Mouse (Mus musculus) ES-Bruce4 (cell line): ENCODE data around the gene Stk26. TPM values are rescaled to one million over a fixed set of nuclear protein-coding genes. Genes with fewer than 3 reads are reported as not detected.

Experiments used
- H3K27ac ChIP-seq: 2 replicates; pipeline ENCODE4 v1.5.1; 2012; ENCODE audit warnings: low read length, inconsistent platforms; ENCODE audit not compliant: insufficient read depth
- H3K27me3 ChIP-seq: 2 replicates; pipeline ENCODE4 v1.6.1; 2012; ENCODE audit warnings: mild to moderate bottlenecking, low read length, inconsistent platforms; ENCODE audit not compliant: control insufficient read depth, poor library complexity, insufficient read depth, severe bottlenecking
- H3K36me3 ChIP-seq: 2 replicates; pipeline ENCODE4 v1.6.1; 2012; ENCODE audit warnings: inconsistent platforms, mild to moderate bottlenecking, low read length, moderate library complexity; ENCODE audit not compliant: control insufficient read depth, poor library complexity, insufficient read depth, severe bottlenecking
- H3K4me1 ChIP-seq: one replicate; pipeline ENCODE4 v1.8.1; 2011; ENCODE audit warnings: low read length; ENCODE audit not compliant: control insufficient read depth, insufficient read depth
- H3K4me3 ChIP-seq: 2 replicates; pipeline ENCODE4 v1.5.1; 2011; ENCODE audit warnings: low read depth, mild to moderate bottlenecking, low read length
- H3K9ac ChIP-seq: 2 replicates; pipeline ENCODE4 v1.6.1; 2012; ENCODE audit warnings: low read depth, mild to moderate bottlenecking, inconsistent platforms; ENCODE audit not compliant: poor library complexity, severe bottlenecking
- H3K9me3 ChIP-seq: replicated peaks from 2 replicates; pipeline ENCODE4 v1.6.1; 2012; ENCODE audit warnings: mild to moderate bottlenecking, low read length, inconsistent platforms; ENCODE audit not compliant: control insufficient read depth, poor library complexity, insufficient read depth, severe bottlenecking
- CTCF ChIP-seq: IDR thresholded peaks from one replicate; pipeline ENCODE4 v1.8.1; 2011; ENCODE audit warnings: low read depth, low read length
- EP300 ChIP-seq: IDR thresholded peaks from 2 replicates; pipeline ENCODE4 v1.6.1; 2011; ENCODE audit warnings: low read depth, low read length; ENCODE audit not compliant: insufficient read depth
- POLR2A ChIP-seq: IDR thresholded peaks from one replicate; pipeline ENCODE4 v1.8.1; 2011; ENCODE audit warnings: low read length; ENCODE audit not compliant: insufficient read depth
- polyA plus RNA-seq: library from polyadenylated mRNA; stranded (reverse); fragments of >200 nt; gene quantifications from 2 replicates; pipeline ENCODE4 v1.2.4, GENCODE M21; 2011; ENCODE audit warnings: low read depth; ENCODE audit not compliant: missing spikeins, insufficient read depth, insufficient read length

Gene Stk26
- polyA plus RNA-seq, 1 experiment, result 21.2 TPM

- no peak overlapping the region for H3K4me3 ChIP-seq
- H3K9me3 ChIP-seq, result no peaks in the 10 kb centered on the region
- H3K9ac ChIP-seq, result no peak overlapping the region
- no peaks in the 10 kb centered on the region for H3K27me3 ChIP-seq
- no peaks in the 10 kb centered on the region for H3K36me3 ChIP-seq
- no peaks in the 10 kb centered on the region for H3K4me1 ChIP-seq
- TF ChIP-seq CTCF (no peak), EP300 (no peak)
- H3K27ac ChIP-seq, result no peak overlapping the region
Measured at GRCm38 (mm10) chrX:50917389-50917788, 76.5 kb downstream of the Stk26 start.

DNA sequence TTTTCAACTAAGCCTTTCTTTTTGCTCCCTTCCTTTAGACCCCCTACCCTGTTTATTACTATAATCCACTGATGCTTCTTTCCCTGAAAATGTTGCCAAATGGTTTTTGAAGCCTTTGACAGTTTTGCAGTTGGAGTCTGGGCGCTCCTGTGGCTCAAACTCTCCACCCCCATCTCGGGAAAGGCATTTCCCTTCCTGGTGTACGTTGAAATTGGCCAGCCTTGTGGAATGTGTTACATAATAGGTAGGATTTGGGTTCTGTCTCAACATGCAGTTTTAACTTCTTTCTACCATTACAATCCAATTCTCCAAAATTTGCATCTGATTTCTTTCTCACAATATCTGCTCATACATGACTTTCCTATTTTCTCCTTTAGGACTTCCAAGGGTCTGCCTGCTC, 77.9 kb downstream of the Stk26 start:
- no peaks in the 10 kb centered on the region for H3K36me3 ChIP-seq
- H3K9me3 ChIP-seq, result no peaks in the 10 kb centered on the region
- H3K4me3 ChIP-seq, result no peak overlapping the region
- H3K27ac ChIP-seq, result no peak overlapping the region
- no peaks in the 10 kb centered on the region for H3K27me3 ChIP-seq
- no peak overlapping the region for H3K9ac ChIP-seq
- H3K4me1 ChIP-seq, result no peaks in the 10 kb centered on the region
- TF ChIP-seq EP300 (no peak), CTCF (no peak), POLR2A (no peak)

DNA sequence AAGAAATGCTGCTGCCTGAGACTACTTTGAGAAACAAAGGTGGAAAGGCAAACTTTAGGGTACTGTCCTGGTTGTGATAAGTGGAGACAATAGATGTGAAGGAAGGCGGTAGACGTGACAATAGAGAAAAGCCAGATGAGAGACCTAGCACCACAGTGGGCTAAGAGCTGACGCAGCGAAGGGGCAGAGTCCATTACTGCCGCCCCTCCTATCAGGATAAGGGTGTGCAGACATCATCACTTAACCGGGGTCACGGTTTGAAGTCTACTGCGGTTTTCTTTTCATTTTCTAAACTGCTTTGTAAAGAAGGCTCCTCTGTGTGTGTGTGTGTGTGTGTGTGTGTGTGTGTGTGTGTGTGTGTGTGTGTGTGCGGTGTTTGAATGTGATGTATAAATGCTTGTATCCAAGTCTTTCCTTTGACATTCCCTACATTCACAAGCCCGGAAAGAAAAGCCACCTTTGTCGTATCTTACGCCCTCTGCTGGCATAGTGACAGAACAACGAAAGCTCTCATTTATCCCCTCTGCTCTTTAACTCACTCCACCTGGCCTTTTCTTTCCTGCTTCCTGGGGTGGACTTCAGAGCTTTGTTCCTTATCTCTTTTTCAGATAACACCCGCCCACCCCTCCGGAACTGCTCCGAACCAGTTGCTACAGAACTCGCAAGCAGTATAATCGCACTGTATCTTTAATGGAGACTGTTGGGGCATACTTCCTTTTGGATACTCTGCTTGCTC, 84.0 kb downstream of the Stk26 start:
- H3K36me3 ChIP-seq, result no peaks in the 10 kb centered on the region
- H3K9me3 ChIP-seq, result no peaks in the 10 kb centered on the region
- no peaks in the 10 kb centered on the region for H3K27me3 ChIP-seq
- no peak overlapping the region for H3K27ac ChIP-seq
- H3K4me3 ChIP-seq, result no peak overlapping the region
- H3K4me1 ChIP-seq, result peaks cover 2% of the 10 kb centered on the region
- TF ChIP-seq CTCF, result no peak
- no peak for TF ChIP-seq POLR2A
- no peak for TF ChIP-seq EP300
- no peak overlapping the region for H3K9ac ChIP-seq

- H3K4me1 ChIP-seq, result peaks cover 2% of the 10 kb centered on the region
- no peaks in the 10 kb centered on the region for H3K27me3 ChIP-seq
- H3K36me3 ChIP-seq, result no peaks in the 10 kb centered on the region
- H3K4me3 ChIP-seq, result no peak overlapping the region
- H3K27ac ChIP-seq, result no peak overlapping the region
- H3K9me3 ChIP-seq, result no peaks in the 10 kb centered on the region
- no peak overlapping the region for H3K9ac ChIP-seq
- TF ChIP-seq POLR2A, result no peak
- no peak for TF ChIP-seq CTCF
- no peak for TF ChIP-seq EP300
Measured at GRCm38 (mm10) chrX:50926893-50927545, 86.2 kb downstream of the Stk26 start.

GRCm38 (mm10) chrX:50930309-50930708, 89.5 kb downstream of the Stk26 start:
- Histone ChIP-seq H3K36me3 (no peaks in the 10 kb centered on the region), H3K4me3 (no peak overlapping the region), H3K27ac (no peak overlapping the region), H3K27me3 (no peaks in the 10 kb centered on the region), H3K4me1 (no peaks in the 10 kb centered on the region), H3K9me3 (no peaks in the 10 kb centered on the region), H3K9ac (no peak overlapping the region)
- no peak for TF ChIP-seq EP300
- no peak for TF ChIP-seq POLR2A
- no peak for TF ChIP-seq CTCF

DNA sequence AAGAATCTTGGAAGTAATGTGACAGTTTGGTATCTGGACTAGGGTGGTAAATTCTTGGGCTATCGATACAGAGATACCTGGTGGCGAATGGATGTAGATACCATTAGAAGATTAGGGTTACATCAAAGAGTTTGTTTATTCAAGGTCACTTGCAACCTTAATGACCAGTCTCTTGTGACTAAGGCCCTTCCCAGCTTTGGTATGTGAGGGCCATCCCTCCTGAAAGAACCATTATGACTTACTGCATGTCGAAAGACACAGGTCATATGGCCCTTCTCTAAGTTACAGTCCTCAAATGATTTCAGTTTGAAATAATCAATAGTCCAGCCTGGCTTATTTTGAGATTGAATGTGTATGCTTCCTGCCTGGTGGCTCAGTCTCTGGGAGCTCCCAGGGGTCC, 96.3 kb downstream of the Stk26 start:
- H3K9me3 ChIP-seq, result no peaks in the 10 kb centered on the region
- H3K36me3 ChIP-seq, result no peaks in the 10 kb centered on the region
- H3K4me1 ChIP-seq, result no peaks in the 10 kb centered on the region
- TF ChIP-seq CTCF, result no peak
- no peak for TF ChIP-seq POLR2A
- no peak for TF ChIP-seq EP300
- no peaks in the 10 kb centered on the region for H3K27me3 ChIP-seq
- H3K9ac ChIP-seq, result no peak overlapping the region
- no peak overlapping the region for H3K27ac ChIP-seq
- H3K4me3 ChIP-seq, result no peak overlapping the region
